Mouse (Mus musculus) forebrain, postnatal 0 days (tissue): Measurements from ENCODE around the gene Mlana. TPM values are rescaled to one million over a fixed set of nuclear protein-coding genes. Genes with fewer than 3 reads are reported as not detected.

ENCODE experiments used
- ATAC-seq: fragments of 200-750 bp; cut with Nextera tagmentation; 2 replicates; pipeline ENCODE4 v1.8.0; 2017; ENCODE audit warnings: mild to moderate bottlenecking, moderate library complexity
- DNase-seq: peaks from one replicate; pipeline ENCODE4 v3.0.0-alpha.2; 2015
- H3K27ac ChIP-seq: fragments of 300-500 bp; sonication (generic); 2 replicates; pipeline ENCODE4 v1.5.1; 2014; ENCODE audit warnings: low read depth, mild to moderate bottlenecking, antibody characterized with exemption, low read length, moderate library complexity, mixed read lengths
- H3K27me3 ChIP-seq: fragments of 300-500 bp; sonication (generic); 2 replicates; pipeline ENCODE4 v1.6.1; 2014; ENCODE audit warnings: mild to moderate bottlenecking, low read length, mixed read lengths; ENCODE audit not compliant: insufficient read depth
- H3K36me3 ChIP-seq: fragments of 300-500 bp; sonication (generic); 2 replicates; pipeline ENCODE4 v1.6.1; 2014; ENCODE audit warnings: mild to moderate bottlenecking, moderate library complexity; ENCODE audit not compliant: insufficient read depth
- H3K4me1 ChIP-seq: fragments of 300-500 bp; sonication (generic); 2 replicates; pipeline ENCODE4 v1.6.1; 2014; ENCODE audit warnings: antibody characterized with exemption; ENCODE audit not compliant: insufficient read depth
- H3K4me2 ChIP-seq: fragments of 300-500 bp; sonication (generic); 2 replicates; pipeline ENCODE4 v1.6.1; 2014; ENCODE audit warnings: low read depth, mild to moderate bottlenecking, moderate library complexity
- H3K4me3 ChIP-seq: fragments of 300-500 bp; sonication (generic); 2 replicates; pipeline ENCODE4 v1.5.1; 2014; ENCODE audit warnings: low read depth, low read length, mixed read lengths
- H3K9ac ChIP-seq: fragments of 300-500 bp; sonication (generic); 2 replicates; pipeline ENCODE4 v1.6.1; 2014; ENCODE audit warnings: mild to moderate bottlenecking
- H3K9me3 ChIP-seq: fragments of 300-500 bp; sonication (generic); 2 replicates; pipeline ENCODE4 v1.6.1; 2016; ENCODE audit warnings: low read length
- CTCF ChIP-seq: sonication (generic); IDR thresholded peaks from 2 replicates; pipeline ENCODE4 v1.5.1; 2016; ENCODE audit warnings: antibody characterized with exemption, control low read depth, low read depth
- WGBS: fragments of 180-500 bp; shearing (Covaris S2); extraction: QIAGEN DNeasy Blood & Tissue Kit; methylation state at CpG from one replicate; pipeline ENCODE4 v1.1.7; 2014; 5-methylcytosine and 5-hydroxymethylcytosine counted together
- polyA plus RNA-seq: library from polyadenylated mRNA; unstranded; fragments of >200 nt; fragmentation: Nextera tagmentation; extraction: Ambion mirVana; gene quantifications from 2 replicates; pipeline ENCODE4 v1.2.1, GENCODE M21; 2015
- total RNA-seq: library from RNA; depleted of rRNA; stranded (reverse); fragments of >200 nt; gene quantifications from 2 replicates; pipeline ENCODE4 v1.2.3, GENCODE M21; 2014; rRNA removed

The Mlana gene
- total and polyA plus RNA-seq, 2 experiments from 2014 or later: not detected

DNA sequence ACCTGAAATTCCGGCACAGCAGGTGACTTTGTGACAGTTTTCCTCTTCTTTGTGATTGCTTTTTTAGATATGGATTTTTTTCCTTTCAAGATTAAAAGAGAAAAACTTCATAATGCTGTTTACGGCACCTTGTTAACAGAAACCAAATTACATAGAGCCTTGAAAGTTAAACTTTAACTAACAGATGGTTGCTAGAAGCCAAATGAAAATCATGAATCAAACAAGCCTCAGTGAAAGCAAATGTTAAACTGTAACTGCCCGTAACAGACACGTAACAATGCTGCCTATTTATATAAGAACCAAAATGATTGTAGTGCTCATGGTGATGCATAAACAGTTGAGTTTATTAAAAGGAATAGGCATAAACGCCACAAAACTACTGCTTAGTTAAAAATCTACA, 45.9 kb downstream of the Mlana start:
- no peaks in the 10 kb centered on the region for H3K27me3 ChIP-seq
- ATAC-seq (no peak), DNase-seq (no peak)
- 79% methylated on average over 5 of the region's 5 CpGs for WGBS
- no peak overlapping the region for H3K4me3 ChIP-seq
- no peak overlapping the region for H3K4me2 ChIP-seq
- H3K27ac ChIP-seq: no peak overlapping the region
- H3K4me1 ChIP-seq: no peaks in the 10 kb centered on the region
- H3K9me3 ChIP-seq: no peaks in the 10 kb centered on the region
- no peaks in the 10 kb centered on the region for H3K36me3 ChIP-seq
- no peak for TF ChIP-seq CTCF
- no peak overlapping the region for H3K9ac ChIP-seq

DNA sequence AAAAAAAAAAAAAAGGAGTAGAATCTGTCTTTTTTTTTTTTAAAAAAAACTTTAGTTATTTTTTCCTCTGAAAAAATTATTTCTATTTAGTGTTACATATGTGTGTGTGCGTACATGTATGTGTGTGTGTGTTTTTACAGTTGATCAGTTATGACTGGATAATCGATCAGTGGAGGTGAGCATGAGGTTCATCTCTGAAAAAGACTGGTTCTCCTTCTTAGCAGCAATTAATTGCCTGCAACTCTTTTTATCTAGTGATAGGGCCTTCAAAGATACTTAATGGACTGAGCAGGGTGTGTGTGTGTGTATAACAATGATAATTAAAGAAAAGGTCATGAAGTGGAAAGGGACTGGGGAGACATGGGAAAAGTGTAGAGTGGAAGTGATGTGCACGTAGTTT, 53.4 kb downstream of the Mlana start:
- H3K36me3 ChIP-seq: no peaks in the 10 kb centered on the region
- TF ChIP-seq CTCF: no peak
- H3K9me3 ChIP-seq: no peaks in the 10 kb centered on the region
- H3K4me2 ChIP-seq: no peak overlapping the region
- no peak for DNase-seq
- no peak for ATAC-seq
- H3K9ac ChIP-seq: no peak overlapping the region
- H3K4me1 ChIP-seq: no peaks in the 10 kb centered on the region
- H3K27me3 ChIP-seq: no peaks in the 10 kb centered on the region
- WGBS: 92% methylated on average over 3 of the region's 3 CpGs
- no peak overlapping the region for H3K27ac ChIP-seq
- no peak overlapping the region for H3K4me3 ChIP-seq

DNA sequence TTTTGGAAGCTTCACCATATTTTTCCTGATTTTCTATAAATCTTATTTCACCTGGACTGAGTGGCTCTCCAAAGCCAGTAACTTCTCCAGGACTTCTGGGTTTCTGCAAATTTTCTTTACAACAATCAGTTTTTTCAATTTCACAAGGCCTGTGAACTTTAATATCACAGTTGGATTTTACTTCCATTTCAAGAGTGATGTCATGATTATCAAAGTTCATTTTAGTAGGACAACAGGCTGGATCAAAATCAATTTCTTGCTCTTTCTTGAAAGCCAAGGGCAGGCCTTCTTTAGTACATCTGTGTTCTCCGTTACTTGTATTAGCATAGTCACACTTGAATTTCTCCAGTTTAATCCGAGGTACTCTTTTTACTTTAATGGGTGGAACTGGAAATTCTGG, 56.3 kb downstream of the Mlana start:
- Histone ChIP-seq H3K4me1 (no peaks in the 10 kb centered on the region), H3K4me3 (no peak overlapping the region), H3K9me3 (no peaks in the 10 kb centered on the region), H3K36me3 (no peaks in the 10 kb centered on the region), H3K9ac (no peak overlapping the region), H3K27me3 (no peaks in the 10 kb centered on the region), H3K4me2 (no peak overlapping the region), H3K27ac (no peak overlapping the region)
- no peak for TF ChIP-seq CTCF
- 80% methylated on average over 2 of the region's 2 CpGs for WGBS
- ATAC-seq (no peak), DNase-seq (no peak)

Other genes with a start within 250 kb of the Mlana start
- gene Ric1, start 175.5 kb upstream of the Mlana start, total RNA-seq: 35.0 and 38.0 TPM in 2 replicates
- gene Ric1, start 175.5 kb upstream of the Mlana start, polyA plus RNA-seq: 7.9 and 10.4 TPM in 2 replicates
- 9.8 and 14.0 TPM in 2 replicates for gene Ermp1, start 49.4 kb upstream of the Mlana start, total RNA-seq
- gene Ermp1, start 49.4 kb upstream of the Mlana start, polyA plus RNA-seq: 5.7 and 8.2 TPM in 2 replicates
- gene 9930021J03Rik, start 108.2 kb downstream of the Mlana start, total RNA-seq: 29.7 and 35.0 TPM in 2 replicates
- 4.5 and 5.7 TPM in 2 replicates for gene 9930021J03Rik, start 108.2 kb downstream of the Mlana start, polyA plus RNA-seq
- gene Ranbp6, start 115.2 kb downstream of the Mlana start, total RNA-seq: 48.5 and 58.7 TPM in 2 replicates
- 26.4 and 32.2 TPM in 2 replicates for gene Ranbp6, start 115.2 kb downstream of the Mlana start, polyA plus RNA-seq
- gene Il33, start 227.3 kb downstream of the Mlana start, total RNA-seq: 1.2 TPM in 2 replicates
- gene Il33, start 227.3 kb downstream of the Mlana start, polyA plus RNA-seq: 0.86 and 1.6 TPM in 2 replicates